Mouse (Mus musculus): ENCODE results near the gene Ankrd28.

Ankrd28 gene

DNA sequence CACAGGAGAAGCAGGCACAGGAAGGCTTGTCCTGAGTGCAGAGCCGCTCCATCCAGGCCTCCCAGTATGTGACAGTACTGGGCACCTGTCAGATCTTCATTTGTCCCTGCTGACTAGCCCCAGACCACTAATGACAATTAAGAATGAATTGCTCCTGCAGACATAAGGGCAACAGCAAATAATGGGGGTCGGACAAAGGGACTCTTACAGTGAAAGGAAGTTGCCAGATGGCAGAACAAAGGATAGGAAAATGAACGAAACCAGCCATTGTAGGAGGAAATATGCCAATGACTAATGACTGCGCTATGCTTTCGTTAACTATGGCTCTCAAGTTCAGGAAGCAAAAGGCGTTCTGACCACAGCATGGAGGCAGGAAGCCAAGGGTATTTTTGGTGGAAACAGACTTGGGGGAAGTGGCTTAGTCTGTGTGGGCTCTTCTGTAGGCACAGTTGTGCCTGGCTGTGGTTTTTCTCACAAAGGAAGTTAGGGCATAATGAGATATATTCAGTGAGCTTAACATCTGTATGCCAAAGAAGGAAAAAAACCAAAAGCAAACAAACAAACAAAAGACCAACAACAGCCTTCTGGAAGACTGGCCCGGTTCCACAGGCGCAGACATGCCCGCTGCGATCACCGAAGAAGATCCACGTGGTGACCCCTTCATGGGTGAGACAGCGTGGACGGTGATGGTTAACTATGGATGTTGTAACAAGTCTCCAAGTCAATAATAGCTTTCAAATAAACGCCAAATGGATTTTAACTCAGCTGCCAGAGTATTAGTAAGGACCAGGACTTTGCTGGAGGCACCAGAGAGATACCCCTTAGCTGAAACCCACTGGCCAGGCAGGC is 160.6 kb downstream of the Ankrd28 start:
- no peaks in the 10 kb centered on the region for H3K36me3 ChIP-seq (ENCODE audit: control insufficient read depth, insufficient read depth, low read length, poor library complexity, severe bottlenecking)
- peak; percentile 73 for DNase-seq (ENCODE audit: low read depth, low spot score)
- H3K27me3 ChIP-seq (ENCODE audit: control insufficient read depth, insufficient read depth, low read length, poor library complexity, severe bottlenecking), result no peaks in the 10 kb centered on the region

DNA sequence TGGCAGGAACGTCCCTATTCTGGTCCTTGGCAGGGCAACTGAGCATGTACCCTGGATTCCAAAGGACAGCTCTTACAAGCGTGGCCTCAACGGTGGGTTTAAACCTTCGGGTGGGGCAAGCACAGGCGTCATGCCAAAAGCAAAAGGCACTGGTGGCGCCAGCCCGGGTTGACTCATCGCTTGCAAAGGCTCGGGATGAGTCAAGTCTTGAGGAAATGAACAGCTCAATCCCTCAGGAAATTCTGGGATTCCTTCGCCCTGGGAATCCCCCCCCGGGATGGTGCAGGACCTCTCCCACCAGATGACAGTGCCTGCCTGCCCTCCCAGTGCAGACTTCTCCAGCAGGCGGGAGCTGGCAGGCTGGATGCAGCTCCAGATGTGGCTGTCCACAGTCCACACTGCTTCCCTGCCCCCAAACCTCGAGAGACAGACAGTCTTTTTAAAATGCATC is 161.3 kb downstream of the Ankrd28 start:
- Histone ChIP-seq H3K36me3 (ENCODE audit: control insufficient read depth, insufficient read depth, low read length, poor library complexity, severe bottlenecking) (no peaks in the 10 kb centered on the region), H3K27me3 (ENCODE audit: control insufficient read depth, insufficient read depth, low read length, poor library complexity, severe bottlenecking) (no peaks in the 10 kb centered on the region)
- no peak for DNase-seq (ENCODE audit: low read depth, low spot score)

DNA sequence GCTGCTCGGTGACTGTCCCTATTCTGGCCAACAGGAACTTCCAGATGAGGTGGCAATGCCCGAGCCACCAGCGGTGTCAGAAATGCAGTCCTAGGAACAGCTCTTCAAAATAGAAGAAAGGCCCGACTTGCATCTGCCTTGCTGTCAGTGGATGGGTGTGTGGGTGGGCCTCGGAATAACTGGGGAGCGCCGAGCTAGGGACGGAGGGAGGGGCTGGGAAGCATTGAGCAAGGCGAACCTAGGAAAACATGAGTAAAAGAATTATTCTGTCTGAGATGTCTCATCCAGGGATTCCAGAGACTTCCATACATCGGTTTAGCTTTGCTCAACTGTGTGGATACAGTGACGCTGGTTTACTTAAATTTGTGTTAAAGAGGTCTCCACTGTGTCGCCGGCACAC is 162.1 kb downstream of the Ankrd28 start:
- DNase-seq (ENCODE audit: low read depth, low spot score), result no peak
- Histone ChIP-seq H3K27me3 (ENCODE audit: control insufficient read depth, insufficient read depth, low read length, poor library complexity, severe bottlenecking) (no peaks in the 10 kb centered on the region), H3K36me3 (ENCODE audit: control insufficient read depth, insufficient read depth, low read length, poor library complexity, severe bottlenecking) (no peaks in the 10 kb centered on the region)

DNA sequence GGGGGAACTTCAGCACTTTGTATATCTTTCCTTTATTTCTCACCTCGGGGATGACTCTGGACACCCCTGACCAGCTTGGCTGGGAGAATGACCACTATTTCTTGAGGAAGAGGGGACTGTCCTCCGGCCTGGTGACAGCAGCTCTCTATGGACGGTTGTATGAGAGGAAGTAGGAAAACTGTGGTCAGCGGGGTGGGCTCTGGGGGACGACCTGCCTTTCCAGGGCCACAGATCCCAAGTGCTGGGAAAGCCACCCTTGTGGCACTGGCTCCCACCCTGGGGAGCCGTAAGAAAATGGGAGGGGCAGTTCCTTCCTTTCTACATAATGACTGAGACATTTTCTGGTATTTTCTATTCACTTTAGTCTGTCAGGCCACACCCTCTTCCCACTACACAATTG is 162.7 kb downstream of the Ankrd28 start:
- H3K36me3 ChIP-seq (ENCODE audit: control insufficient read depth, insufficient read depth, low read length, poor library complexity, severe bottlenecking), result no peaks in the 10 kb centered on the region

DNA sequence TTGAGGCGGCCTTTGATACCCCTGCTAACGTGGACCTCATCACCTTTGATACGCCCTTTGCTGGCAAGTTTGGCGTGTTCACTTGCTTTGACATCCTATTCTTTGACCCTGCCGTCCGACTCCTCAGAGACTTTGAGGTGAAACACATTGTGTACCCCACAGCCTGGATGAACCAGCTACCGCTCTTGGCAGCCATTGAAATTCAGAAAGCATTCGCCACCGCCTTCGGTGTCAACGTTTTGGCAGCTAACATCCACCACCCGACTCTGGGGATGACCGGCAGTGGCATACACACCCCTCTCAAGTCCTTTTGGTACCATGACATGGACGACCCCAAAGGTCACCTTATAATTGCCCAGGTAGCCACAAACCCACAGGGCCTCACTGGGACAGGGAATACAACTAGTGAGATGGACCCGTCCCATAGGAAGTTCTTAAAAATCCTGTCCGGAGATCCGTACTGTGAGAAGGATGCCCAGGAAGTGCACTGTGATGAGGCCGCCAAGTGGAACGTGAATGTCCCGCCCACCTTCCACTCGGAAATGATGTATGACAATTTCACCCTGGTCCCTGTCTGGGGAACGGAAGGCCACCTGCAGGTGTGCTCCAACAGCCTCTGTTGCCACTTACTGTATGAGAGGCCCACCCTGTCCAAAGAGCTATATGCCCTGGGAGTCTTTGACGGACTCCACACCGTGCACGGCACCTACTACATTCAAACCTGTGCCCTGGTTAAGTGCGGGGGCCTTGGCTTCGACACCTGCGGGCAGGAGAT is 163.3 kb downstream of the Ankrd28 start:
- DNase-seq (ENCODE audit: low read depth, low spot score), result no peak
- Histone ChIP-seq H3K27me3 (ENCODE audit: control insufficient read depth, insufficient read depth, low read length, poor library complexity, severe bottlenecking) (no peaks in the 10 kb centered on the region), H3K36me3 (ENCODE audit: control insufficient read depth, insufficient read depth, low read length, poor library complexity, severe bottlenecking) (no peaks in the 10 kb centered on the region)

More for the DNA sequence above, 162.7 kb downstream of the Ankrd28 start:
- no peaks in the 10 kb centered on the region for H3K27me3 ChIP-seq (ENCODE audit: control insufficient read depth, insufficient read depth, low read length, poor library complexity, severe bottlenecking)
- no peak for DNase-seq (ENCODE audit: low read depth, low spot score)

DNA sequence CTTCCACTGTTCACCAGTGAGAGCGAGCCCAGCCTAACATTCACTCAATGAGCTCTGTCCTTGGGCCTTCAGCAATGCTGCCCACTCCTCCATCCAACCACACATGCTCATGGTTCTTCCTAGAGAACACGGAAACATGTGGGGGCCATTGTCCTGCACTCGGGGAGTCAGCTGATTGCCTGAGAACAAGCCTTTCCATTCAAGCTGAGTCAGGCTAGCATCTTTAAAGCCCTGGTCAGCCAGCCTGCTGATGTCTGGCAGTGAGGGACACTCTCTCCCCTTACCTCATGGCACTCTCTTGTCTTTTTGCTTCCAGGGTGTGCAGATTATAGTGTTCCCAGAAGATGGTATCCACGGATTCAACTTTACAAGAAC is 164.9 kb downstream of the Ankrd28 start:
- no peak for DNase-seq (ENCODE audit: low read depth, low spot score)

DNA sequence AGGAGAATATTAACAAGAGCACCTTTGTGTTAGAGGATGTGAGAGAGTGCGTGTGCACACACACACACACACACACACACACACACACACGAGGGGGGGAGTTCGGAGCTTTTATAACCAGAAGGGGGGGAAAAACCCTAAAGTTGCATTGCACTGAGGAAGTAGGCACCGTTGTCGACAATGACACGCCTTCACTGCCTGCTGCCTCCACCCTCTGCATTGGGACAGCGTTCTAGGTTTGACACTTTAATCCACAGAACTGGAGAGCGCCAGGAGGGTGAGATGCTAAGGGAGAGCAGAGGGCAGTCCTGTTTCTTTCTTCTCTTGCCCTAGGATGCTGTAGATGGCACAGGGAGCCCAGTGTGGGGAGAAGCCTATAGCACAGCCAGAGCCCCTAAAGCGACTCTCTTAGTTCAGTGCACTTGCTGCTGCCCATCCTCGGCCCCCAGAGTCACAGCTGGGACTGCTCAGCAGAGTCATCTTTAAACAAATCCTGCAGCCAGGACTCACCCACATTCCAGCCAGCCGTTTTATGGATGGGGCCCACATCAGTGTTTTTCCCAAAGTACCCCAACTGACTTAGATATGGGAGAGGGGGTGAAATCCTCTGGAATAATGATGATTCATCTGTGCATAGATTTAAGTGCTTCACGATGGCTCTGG is 165.4 kb downstream of the Ankrd28 start:
- peak; percentile 87 for DNase-seq (ENCODE audit: low read depth, low spot score)
- no peaks in the 10 kb centered on the region for H3K27me3 ChIP-seq (ENCODE audit: control insufficient read depth, insufficient read depth, low read length, poor library complexity, severe bottlenecking)

More for the DNA sequence above, 164.9 kb downstream of the Ankrd28 start:
- H3K36me3 ChIP-seq (ENCODE audit: control insufficient read depth, insufficient read depth, low read length, poor library complexity, severe bottlenecking), result no peaks in the 10 kb centered on the region
- no peaks in the 10 kb centered on the region for H3K27me3 ChIP-seq (ENCODE audit: control insufficient read depth, insufficient read depth, low read length, poor library complexity, severe bottlenecking)

DNA sequence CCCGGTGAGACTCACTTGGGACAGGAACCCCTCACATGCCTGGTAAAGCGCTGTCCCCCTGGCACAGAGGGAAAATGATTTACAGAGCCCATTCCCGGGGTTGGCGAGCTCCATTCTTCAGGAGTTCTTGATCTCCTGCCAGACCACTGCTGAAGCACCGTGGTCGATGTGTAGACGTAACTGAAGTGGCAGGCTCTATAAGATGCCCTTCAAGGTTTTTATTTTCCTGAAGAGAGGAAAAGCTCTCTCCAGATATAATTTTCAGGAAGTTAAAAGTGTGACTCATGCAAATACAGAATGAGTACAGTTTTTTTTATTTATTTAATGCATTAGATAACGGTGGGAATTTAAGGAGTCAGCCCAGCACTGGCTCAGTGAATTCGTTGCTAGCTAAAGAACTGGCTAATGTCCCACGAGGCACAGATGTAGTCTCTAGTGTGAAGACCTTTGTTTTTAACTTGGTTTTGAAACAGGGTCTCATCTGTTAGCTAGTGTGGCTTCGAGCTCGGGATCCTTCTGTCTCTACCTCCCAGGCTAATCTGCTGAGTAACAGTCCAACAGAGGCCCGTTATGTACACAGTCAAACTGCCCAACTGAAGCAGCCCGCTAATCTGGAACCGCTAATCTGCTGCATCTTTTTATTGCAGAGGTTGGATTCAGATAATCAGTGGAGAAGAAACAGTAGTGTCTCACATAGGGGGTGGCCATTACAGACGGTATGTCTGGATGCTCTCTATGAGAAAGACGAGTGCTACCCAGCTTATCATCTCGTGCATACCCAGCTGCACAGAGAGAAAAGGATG is 166.2 kb downstream of the Ankrd28 start:
- no peaks in the 10 kb centered on the region for H3K36me3 ChIP-seq (ENCODE audit: control insufficient read depth, insufficient read depth, low read length, poor library complexity, severe bottlenecking)
- H3K27me3 ChIP-seq (ENCODE audit: control insufficient read depth, insufficient read depth, low read length, poor library complexity, severe bottlenecking), result no peaks in the 10 kb centered on the region
- no peak for DNase-seq (ENCODE audit: low read depth, low spot score)

More for the DNA sequence above, 165.4 kb downstream of the Ankrd28 start:
- no peaks in the 10 kb centered on the region for H3K36me3 ChIP-seq (ENCODE audit: control insufficient read depth, insufficient read depth, low read length, poor library complexity, severe bottlenecking)

DNA sequence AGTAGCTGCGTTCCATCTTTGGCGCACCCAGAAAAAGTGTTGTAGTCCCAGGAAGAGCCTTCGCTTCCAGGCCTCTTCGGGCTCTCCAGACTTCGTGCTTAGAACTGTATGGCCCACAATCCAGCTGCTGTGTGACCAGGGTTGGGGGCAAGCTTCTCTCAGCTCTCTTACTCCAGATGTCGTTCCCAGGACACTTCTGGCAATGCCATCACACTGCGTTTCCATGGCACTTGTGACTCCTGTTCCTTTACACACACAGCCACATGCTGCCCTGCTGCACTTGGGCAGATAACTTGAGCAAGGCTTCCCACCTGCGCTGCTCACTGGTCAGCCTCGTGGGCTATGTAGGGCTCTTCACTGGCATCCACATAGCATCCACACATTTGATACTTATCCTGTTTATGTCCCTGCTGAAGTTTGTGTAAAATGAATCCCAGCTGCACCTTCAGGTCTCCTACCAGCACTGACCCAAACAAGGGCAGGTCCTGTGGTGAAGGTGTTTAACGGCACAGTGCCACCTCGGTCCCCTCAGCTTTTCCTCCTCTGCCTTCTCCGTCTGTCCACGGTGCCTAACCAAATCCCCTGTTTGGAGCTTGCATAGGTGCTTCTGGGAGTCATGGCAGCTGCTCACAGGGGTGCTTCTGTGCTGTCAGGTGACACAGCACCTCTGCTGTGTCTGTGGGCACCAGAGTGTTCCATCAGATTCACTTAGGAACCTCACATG is 166.9 kb downstream of the Ankrd28 start:
- DNase-seq (ENCODE audit: low read depth, low spot score), result no peak
- Histone ChIP-seq H3K27me3 (ENCODE audit: control insufficient read depth, insufficient read depth, low read length, poor library complexity, severe bottlenecking) (no peaks in the 10 kb centered on the region), H3K36me3 (ENCODE audit: control insufficient read depth, insufficient read depth, low read length, poor library complexity, severe bottlenecking) (no peaks in the 10 kb centered on the region)

DNA sequence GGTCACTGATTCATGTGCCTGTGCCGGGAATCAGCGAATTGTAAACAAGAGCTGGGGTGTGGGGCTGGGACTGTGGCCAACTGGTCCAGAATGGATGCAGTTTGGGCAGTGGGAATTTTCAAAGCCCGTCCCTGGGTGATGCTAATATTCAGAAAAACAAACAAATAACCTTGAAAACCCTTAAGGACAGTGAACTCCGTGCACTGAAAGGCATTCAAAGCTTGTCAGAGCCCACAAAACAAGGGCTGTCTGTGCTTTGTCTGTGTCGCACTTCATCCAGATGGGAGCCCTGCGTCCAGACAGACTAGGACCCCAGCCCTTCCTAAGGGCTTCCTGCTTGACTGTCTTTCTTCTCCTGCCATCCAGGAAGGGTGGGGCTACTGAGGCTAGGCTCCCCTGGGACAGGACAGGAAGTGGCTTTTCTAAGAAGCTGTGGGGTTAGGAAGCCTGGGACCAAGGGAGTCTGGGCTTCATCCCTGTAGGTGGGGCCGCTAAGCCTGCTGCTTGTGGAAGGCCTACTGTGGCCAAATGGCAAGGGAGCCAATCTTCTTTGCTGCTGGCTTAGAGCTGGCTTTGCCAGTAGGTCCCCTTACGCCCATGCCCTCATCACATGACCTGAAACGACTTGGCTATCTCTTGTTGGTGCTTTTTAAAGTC is 167.8 kb downstream of the Ankrd28 start:
- DNase-seq (ENCODE audit: low read depth, low spot score), result peak; percentile 50
- H3K36me3 ChIP-seq (ENCODE audit: control insufficient read depth, insufficient read depth, low read length, poor library complexity, severe bottlenecking), result no peaks in the 10 kb centered on the region
- no peaks in the 10 kb centered on the region for H3K27me3 ChIP-seq (ENCODE audit: control insufficient read depth, insufficient read depth, low read length, poor library complexity, severe bottlenecking)

DNA sequence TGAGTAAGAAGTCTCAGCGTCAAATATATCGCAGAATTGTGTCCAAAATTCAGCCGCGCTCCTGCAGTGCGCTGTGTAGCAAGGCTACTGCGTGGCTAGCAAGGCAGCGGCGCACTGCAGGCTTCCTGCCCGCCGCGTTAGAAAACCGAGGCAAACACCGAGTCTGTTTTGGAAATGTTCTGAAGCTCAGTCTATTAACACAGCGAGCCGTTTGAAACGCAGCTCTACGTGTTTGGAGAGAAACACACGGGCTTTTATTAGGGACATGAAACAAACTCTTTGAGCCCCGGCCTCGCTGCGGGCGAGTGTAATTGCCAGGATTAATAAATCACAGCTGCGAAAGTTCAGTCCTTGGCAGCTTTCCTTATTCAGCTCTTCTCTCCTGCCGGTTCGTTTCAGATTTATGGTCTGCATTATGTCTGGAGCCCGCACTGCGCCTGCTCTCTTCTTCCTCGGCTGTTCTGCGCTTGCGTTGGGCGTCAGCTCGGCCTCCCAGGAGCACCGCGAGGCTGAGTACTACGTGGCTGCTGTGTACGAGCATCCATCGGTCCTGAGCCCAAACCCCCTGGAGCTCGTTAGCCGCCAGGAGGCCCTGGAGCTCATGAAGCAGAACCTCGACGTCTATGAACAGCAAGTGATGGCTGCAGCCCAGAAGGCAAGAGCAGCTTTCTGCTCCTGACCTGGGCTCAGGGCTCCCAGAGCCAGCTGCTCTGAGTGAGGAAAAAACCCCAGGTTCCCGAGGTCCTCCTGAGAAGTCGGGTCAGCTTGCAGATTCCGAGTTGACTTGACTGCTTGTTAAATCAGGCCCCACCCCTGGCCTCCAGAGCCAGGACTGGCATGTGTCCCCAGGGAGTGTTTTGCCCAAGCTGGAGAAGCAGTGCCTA is 168.5 kb downstream of the Ankrd28 start:
- H3K36me3 ChIP-seq (ENCODE audit: control insufficient read depth, insufficient read depth, low read length, poor library complexity, severe bottlenecking), result no peaks in the 10 kb centered on the region
- peak; percentile 71 for DNase-seq (ENCODE audit: low read depth, low spot score)
- H3K27me3 ChIP-seq (ENCODE audit: control insufficient read depth, insufficient read depth, low read length, poor library complexity, severe bottlenecking), result no peaks in the 10 kb centered on the region

DNA sequence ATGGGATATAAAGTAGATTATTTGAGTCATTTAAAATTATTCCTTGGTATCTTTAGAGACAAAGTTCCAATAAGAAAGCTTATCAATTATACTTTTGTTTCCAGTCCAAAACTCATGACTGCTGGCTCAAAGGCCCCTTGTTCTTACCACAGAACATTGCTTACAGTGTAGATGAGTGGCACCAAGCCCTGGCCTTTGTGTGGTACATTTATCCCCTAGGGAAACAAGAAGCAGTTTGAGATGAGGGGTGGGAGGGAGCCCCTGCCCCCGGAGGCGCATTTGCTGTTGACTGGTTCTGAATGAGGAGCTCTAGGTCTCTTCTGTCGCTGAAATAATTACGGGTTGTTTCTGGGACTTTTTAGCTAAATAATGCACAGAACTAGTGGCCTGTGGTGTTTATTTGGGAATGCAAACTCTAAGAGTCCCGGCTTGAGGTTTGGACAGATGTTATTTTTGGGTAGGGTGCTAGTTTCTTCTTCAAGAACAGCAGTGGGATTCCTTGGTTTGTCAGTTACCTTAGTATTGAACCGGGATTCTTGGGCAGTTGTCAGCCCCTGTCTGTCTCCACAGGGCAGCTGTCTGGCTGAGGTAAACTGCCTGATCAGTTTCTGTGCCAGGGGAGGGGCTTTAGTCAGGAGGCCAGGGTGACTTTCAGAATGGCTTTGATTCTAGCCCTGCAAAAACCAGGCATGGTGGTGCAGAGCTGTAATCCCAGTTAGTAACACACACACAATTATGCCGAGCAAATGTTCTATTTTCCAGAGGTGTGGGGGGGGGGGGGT is 169.9 kb downstream of the Ankrd28 start:
- Histone ChIP-seq H3K27me3 (ENCODE audit: control insufficient read depth, insufficient read depth, low read length, poor library complexity, severe bottlenecking) (no peaks in the 10 kb centered on the region), H3K36me3 (ENCODE audit: control insufficient read depth, insufficient read depth, low read length, poor library complexity, severe bottlenecking) (no peaks in the 10 kb centered on the region)
- DNase-seq (ENCODE audit: low read depth, low spot score), result no peak

All from splenic B cell, adult 2 months (primary cell).